Mouse (Mus musculus) mature B cell (primary cell): ENCODE data around the gene Arl6ip1.
"Not testable (repeated sequence)": the region's sequence is repeated elsewhere in the genome, so short reads cannot be mapped to it uniquely, and the experiment has no call there.

Experiments
- in situ Hi-C: fragments of 300-500 bp; cut with MboI; formaldehyde crosslinking; loops from 2 replicates; pipeline ENCODE4 v1.14.3; 2019

Gene Arl6ip1

DNA sequence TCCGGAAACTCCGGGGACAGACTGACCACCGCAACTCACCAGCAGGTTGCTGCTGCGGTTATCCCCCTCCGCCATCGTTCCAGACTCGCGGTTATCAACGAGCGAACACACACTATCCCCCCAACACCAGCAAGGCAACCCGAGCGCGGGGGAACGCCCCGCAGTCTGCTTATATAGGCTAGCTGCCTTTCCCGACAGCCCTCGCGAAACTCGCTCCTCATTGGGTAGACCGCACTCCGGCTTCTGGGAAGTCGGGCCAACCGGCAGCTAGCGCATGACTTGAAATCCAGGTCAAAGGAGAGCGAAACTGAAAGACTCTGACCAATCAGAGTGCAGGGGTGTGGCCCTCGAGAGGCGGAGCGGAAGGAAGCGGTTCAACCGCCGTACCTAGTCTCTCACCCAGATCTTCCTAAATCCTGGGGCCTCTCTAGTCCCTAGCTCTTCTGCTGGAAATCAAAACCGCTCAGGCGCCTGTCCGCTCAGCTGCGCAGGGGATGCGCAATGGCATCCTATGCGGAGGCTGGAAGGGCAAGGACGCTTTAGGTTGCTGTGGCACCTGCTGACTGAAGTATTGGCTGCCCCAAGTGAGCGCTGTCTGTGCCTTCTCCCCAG is at the start of gene Arl6ip1:
Gene Arl6ip1 (minus strand): TSS at position 233 of the 612 bp plus-strand sequence.
- in situ Hi-C loops, result no loop called here

DNA sequence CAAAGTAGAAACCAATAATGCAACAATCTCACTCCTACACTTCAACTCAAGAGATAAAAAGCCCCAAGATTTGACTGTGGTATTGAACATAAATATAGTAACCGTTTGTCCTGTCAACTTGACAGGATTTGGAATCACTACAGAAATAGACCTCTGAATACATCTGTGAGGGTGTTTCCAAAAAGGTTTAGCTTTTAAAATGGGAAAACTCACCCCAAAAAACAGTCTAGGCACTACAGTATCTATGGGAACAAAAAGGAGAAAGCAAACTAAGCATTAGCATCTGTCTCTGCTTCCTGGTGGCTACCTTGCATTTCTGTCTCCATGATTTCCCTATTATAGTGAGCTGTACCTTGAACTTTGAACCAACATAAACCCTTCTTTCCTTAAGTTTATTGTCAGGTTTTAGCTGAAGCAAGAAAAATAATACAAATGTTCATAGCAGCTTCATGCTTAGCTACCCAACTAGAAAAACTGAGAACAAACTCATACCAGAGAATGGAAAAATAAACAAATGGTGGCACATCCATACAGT is 46.4 kb upstream of the Arl6ip1 start:
- in situ Hi-C loops, result no loop called here

DNA sequence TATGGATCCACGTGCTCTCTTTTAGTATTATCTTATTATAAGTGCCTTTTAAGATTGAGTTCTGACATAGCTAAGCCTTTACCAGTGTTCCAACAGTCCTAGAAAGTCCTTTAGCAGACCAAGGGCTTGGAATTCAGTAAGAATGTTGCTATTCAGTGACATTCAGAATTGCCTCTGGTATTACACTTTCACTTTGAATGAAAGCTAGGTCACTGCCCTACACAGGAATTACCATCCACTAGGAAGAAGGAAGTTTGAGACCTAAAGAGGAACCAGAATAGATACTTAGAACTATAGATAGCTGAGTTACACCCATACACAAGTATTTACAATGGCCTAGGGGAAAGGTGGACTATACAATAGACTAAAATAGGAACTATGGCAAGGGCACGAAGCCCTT is 40.7 kb upstream of the Arl6ip1 start:
- in situ Hi-C loops, result not testable (repeated sequence)

- in situ Hi-C loops, result no loop called here
Observed at GRCm38 (mm10) chr7:118163006-118163405, 33.5 kb upstream of the Arl6ip1 start.

GRCm38 (mm10) chr7:118160121-118160520 is 30.7 kb upstream of the Arl6ip1 start:
- in situ Hi-C loops, result no loop called here

- in situ Hi-C loops, result no loop called here
Observed at GRCm38 (mm10) chr7:118156461-118156860, 27.0 kb upstream of the Arl6ip1 start.

DNA sequence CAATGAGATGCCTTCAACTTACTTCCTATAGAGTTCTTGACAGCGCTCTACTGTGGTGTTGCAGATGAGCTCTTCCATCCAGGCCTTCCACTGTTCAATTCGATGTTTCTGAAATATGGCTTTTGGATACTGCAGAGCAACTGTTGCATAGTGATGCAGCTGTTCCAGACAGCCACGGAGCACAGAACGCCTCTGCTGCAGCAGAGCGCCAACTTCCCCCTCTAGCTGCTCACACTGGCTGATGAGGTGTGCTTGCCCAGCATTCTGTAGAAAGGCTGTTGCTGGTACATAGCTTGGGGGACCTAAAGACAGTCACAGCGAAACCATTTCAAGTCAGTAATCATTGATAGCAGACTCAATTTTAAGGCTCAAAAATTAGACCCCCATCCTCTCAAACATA is 24.7 kb upstream of the Arl6ip1 start:
- in situ Hi-C loops, result no loop called here

GRCm38 (mm10) chr7:118143602-118144001 is 14.1 kb upstream of the Arl6ip1 start:
- in situ Hi-C loops, result no loop called here

DNA sequence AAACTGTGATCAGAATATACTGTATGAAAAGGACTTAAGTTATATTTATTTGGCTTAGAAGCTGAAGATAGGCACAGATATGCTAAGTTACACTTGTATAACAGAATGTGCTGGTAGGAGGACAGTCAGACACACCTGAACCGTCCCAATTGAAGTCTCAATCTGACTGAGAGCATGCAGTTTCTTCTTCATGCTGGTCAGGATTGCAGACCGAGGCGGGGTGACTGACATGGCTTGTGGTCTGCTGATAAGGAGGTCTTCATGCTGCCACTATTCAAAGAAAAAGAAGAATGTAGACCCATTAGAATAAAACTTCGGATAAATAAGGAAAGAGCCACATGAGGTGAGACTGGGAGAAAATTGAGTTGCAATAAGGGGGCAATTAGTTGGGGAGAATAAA is 13.7 kb upstream of the Arl6ip1 start:
- in situ Hi-C loops, result no loop called here

- in situ Hi-C loops, result no loop called here
Observed at GRCm38 (mm10) chr7:118141271-118141670, 11.8 kb upstream of the Arl6ip1 start.

DNA sequence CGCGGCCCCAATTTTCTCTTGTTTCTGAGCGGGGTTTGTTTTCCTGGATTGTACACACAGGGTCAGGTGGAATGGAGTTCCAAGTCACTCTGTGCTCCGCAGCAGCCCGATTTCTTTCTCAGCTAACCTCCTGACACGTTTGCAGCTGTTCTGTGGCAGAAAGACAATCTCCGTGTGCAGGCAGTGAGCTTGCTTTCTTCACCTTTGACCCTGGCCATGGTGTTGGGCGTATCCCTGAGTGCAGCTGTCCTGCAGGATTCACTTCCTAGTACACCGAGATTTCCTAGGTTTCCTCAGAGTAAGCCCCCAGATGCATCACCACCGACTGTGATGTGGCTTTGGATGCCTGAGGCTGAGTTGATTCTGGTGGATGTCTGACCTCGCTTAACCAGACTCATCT is 5.7 kb upstream of the Arl6ip1 start:
- in situ Hi-C loops, result no loop called here

DNA sequence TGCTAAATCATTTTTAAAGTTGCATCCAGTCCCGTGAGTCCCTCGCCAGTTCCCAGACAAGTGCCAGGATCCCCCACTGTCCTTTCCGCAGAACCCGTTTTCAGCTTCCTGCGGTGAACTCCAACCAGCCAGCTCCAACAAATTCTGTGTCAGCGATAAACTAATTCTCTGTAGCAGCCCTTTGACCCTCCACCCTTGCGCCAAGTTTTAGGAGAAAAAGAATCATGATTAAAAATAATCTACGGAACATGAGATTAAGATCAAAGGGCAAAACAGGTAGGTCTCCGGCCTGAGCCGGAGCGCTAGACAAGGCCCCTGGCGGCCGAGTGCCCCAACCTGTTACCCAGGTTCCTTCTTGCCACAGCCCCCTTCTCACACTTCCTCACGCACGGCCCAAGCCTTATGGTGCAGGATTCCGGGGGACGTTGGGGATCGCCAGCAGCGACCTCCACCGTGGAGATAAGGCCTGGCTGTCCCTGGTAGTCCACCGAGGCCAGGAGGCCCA is 485 bp downstream of the Arl6ip1 start:
- in situ Hi-C loops, result no loop called here

GRCm38 (mm10) chr7:118126219-118126875 is 3.1 kb downstream of the Arl6ip1 start:
- in situ Hi-C loops, result no loop called here

GRCm38 (mm10) chr7:118125736-118126135 is 3.7 kb downstream of the Arl6ip1 start:
- in situ Hi-C loops, result no loop called here

DNA sequence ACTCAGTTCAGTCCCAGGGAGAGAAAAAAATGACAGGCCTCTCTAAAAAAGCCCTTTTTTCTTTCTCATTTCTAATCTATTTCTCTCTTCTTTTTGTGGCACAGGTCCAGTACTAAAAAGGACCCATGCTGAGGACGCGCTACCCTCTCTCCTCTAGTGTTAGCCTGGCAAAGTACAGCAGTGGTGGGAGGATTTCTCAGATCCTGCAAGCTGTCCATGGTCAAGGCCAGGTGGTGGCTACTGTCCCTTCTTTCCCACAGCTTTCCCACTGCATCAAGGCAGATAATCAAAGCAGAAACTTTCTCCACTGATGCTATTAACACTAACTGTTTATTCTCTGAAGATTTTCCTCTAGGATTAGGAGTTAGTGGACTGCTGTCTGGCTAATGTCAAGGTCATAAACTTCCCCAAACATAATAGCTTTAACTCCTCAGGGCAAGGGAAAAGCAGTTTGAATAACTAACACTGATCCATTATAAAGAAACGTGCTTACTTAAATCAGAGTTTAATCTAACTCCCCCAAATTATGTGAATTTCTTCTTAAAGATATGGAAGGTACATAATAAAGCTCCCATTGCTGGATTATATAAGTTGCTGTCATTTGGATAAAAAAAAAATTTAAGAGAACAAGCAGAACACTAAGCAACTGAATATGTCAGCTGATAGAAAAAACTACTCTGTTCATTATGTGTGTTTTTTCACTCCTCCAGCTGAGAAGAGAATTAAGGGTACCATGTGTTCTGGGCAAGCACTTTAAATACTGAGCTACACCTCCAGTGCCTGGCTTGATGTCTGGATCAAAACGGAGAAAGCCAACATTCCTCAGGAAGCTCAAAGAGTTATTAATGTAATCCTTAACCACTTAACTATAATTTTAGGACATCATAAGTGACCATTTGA is 5.7 kb downstream of the Arl6ip1 start:
- in situ Hi-C loops, result loop anchor here (25.0 kb wide), 3 partner anchors 414 to 1786 kb away; partner anchors contain the start of genes Ccp110, Coq7, Gde1 and Rps13

GRCm38 (mm10) chr7:118122235-118122634 is 7.2 kb downstream of the Arl6ip1 start:
- in situ Hi-C loops, result loop anchor here (25.0 kb wide), 3 partner anchors 415 to 1785 kb away; partner anchors contain the start of genes Ccp110, Coq7, Gde1 and Rps13

- in situ Hi-C loops, result loop anchor here (25.0 kb wide), 3 partner anchors 417 to 1783 kb away; partner anchors contain the start of genes Ccp110, Coq7, Gde1 and Rps13
Observed at GRCm38 (mm10) chr7:118120654-118121053, 8.8 kb downstream of the Arl6ip1 start.

DNA sequence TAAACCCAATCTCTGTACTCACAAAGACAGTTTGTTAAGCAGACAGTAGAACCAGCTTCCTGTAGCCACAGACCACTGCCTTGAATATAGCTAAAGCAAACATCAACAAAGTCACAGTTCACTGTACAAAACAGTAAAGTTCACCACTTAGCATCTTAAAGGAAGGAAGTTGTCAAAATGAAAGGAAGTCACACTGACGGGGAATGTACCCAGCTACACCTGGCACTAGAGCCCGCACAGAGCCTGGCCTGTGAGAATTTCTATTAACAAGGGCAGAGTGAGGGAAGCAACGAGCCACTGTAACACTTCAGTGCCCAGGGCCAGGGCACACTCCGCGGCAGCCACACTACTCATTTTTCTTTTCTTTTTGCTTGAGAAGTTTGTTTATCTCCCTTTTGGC is 9.5 kb downstream of the Arl6ip1 start:
- in situ Hi-C loops, result loop anchor here (25.0 kb wide), 3 partner anchors 417 to 1783 kb away; partner anchors contain the start of genes Ccp110, Coq7, Gde1 and Rps13

GRCm38 (mm10) chr7:118119142-118119541 is 10.3 kb downstream of the Arl6ip1 start:
- in situ Hi-C loops, result loop anchor here (25.0 kb wide), 3 partner anchors 418 to 1782 kb away; partner anchors contain the start of genes Ccp110, Coq7, Gde1 and Rps13

- in situ Hi-C loops, result loop anchor here (25.0 kb wide), 3 partner anchors 419 to 1781 kb away; partner anchors contain the start of genes Ccp110, Coq7, Gde1 and Rps13
Observed at GRCm38 (mm10) chr7:118118426-118118825, 11.0 kb downstream of the Arl6ip1 start.

DNA sequence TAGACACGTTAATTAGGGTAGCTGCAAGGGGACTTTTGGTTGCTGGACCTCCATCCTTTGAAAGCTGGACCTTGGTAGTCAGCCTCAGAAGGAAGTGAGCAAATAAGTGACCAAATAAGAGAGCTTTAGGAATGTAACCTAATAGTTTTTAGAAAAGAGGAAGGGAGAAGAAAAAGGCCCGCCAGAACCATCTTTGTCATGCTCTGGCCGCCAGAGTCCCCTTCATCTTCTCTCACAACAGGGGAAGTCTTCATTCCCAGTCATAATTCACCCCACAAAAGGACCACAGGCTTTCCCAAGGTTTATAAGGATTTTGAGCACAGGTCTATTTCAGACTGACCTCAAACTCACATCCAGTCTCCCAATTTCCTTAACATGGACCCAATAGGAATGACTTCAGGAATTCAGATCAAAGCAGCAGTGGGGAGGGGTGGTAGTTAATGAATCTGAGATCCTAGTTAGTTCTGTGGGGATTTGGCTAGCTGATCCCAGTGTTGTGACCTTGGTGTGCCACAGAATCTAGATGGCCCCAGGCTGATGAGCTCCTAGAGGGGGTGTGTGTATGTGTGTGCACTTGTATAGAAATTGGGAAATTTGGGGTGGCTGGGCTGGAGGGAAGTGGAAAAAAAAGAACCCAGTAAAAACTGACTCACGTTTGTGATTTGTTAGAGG is 11.8 kb downstream of the Arl6ip1 start:
- in situ Hi-C loops, result loop anchor here (25.0 kb wide), 3 partner anchors 420 to 1780 kb away; partner anchors contain the start of genes Ccp110, Coq7, Gde1 and Rps13
